Mouse (Mus musculus) neural tube, embryonic 15.5 days (tissue): ENCODE measurements around the gene Rab34. TPM values are rescaled to one million over a fixed set of nuclear protein-coding genes. Genes with fewer than 3 reads are reported as not detected.
A peak's percentile ranks its signal among the peaks of the same experiment; 100 is the strongest.

Experiments
- ATAC-seq: fragments of 200-750 bp; cut with Nextera tagmentation; 2 replicates; pipeline ENCODE4 v1.8.0; 2017; ENCODE audit warnings: mild to moderate bottlenecking, moderate TSS enrichment, moderate library complexity; ENCODE audit not compliant: low FRiP score
- H3K27ac ChIP-seq: fragments of 300-500 bp; sonication (generic); replicated peaks from 2 replicates; pipeline ENCODE4 v1.5.1; 2015; ENCODE audit warnings: mild to moderate bottlenecking, inconsistent platforms
- H3K27me3 ChIP-seq: fragments of 300-500 bp; sonication (generic); replicated peaks from 2 replicates; pipeline ENCODE4 v1.6.1; 2015; ENCODE audit warnings: inconsistent platforms
- H3K36me3 ChIP-seq: fragments of 300-500 bp; sonication (generic); 2 replicates; pipeline ENCODE4 v1.6.1; 2015; ENCODE audit warnings: inconsistent platforms
- H3K4me1 ChIP-seq: fragments of 300-500 bp; sonication (generic); 2 replicates; pipeline ENCODE4 v1.6.1; 2015; ENCODE audit warnings: inconsistent platforms
- H3K4me2 ChIP-seq: fragments of 300-500 bp; sonication (generic); 2 replicates; pipeline ENCODE4 v1.6.1; 2015; ENCODE audit warnings: inconsistent platforms, mild to moderate bottlenecking, moderate library complexity
- H3K4me3 ChIP-seq: fragments of 300-500 bp; sonication (generic); replicated peaks from 2 replicates; pipeline ENCODE4 v1.5.1; 2015; ENCODE audit warnings: mild to moderate bottlenecking, inconsistent platforms
- H3K9ac ChIP-seq: fragments of 300-500 bp; sonication (generic); replicated peaks from 2 replicates; pipeline ENCODE4 v1.6.1; 2015; ENCODE audit warnings: mild to moderate bottlenecking, inconsistent platforms
- H3K9me3 ChIP-seq: fragments of 300-500 bp; sonication (generic); replicated peaks from 2 replicates; pipeline ENCODE4 v1.6.1; 2016; ENCODE audit warnings: inconsistent platforms
- WGBS: fragments of 180-500 bp; shearing (Covaris S2); methylation state at CpG from one replicate; pipeline ENCODE4 v1.1.7; 2015; ENCODE audit warnings: mixed read lengths; 5-methylcytosine and 5-hydroxymethylcytosine counted together
- polyA plus RNA-seq: library from polyadenylated mRNA; unstranded; fragments of >200 nt; fragmentation: Nextera tagmentation; extraction: Ambion mirVana; gene quantifications from 2 replicates; pipeline ENCODE4 v1.2.1, GENCODE M21; 2015

The Rab34 gene
- 66.1 and 71.0 TPM in 2 replicates for polyA plus RNA-seq

DNA sequence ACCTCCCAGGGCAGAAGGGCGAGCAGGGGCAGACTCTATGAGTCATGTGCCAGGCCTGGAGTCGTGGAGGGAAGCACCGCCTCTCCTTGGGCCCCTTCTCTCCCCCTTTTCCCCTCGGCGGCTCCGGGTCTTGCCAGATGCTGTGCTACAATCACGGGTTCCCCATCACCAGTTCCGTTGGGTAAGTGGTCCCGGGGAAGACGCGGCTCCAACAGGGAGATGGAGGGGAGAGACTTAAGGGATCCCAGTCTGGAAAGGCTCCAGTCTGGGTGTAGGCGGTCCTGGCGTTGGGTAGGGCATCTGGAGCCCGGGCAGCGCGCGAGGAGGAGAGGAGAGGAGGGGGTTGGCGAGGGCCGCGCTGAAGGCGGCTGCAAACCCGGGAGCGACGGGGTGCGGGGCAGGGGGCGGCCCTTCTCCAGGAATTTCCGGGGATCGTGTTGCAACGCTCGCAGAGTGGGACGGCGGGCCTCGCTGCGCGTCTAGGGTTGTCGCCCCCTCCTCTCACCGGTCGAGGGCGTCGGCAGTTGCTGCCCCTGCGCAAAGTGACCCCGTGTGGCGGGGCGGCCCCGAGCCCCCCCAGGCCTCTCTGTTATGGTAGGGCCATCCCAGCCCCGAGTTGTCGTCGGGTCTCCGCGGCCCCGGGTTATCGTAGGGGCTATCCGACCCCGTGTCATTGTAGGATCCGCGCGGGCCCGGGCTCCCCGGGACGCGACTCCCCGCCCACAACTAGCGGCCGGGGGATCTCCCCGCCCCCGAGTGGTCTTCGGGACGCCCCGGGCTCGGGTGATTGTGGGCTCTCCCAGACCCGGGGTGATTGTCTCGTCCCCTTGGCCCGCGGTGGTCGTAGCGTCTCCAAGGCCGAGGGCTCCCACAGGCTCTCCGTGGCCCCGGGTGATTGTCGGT, at the start of gene Rab34:
Gene Rab34, plus strand, starts transcription at position 100 of the 903 bp plus-strand sequence.
- H3K27ac ChIP-seq: peak within 1 kb of the TSS; percentile 94
- WGBS: under 1% methylated on average over 78 of the region's 80 CpGs
- peak within 1 kb of the TSS; percentile 73 for H3K4me3 ChIP-seq
- peak within 1 kb of the TSS; percentile 67 for H3K4me2 ChIP-seq
- H3K36me3 ChIP-seq: peaks cover 30% of the 10 kb centered on the region
- peaks cover 34% of the 10 kb centered on the region for H3K4me1 ChIP-seq
- peak; percentile 72 for ATAC-seq
- peak within 1 kb of the TSS; percentile 83 for H3K9ac ChIP-seq
- no peaks in the 10 kb centered on the region for H3K27me3 ChIP-seq
- H3K9me3 ChIP-seq: no peaks in the 10 kb centered on the region

- Histone ChIP-seq H3K4me2 (no peak overlapping the region), H3K9ac (no peak overlapping the region), H3K4me3 (no peak overlapping the region), H3K9me3 (no peaks in the 10 kb centered on the region), H3K4me1 (peaks cover 7% of the 10 kb centered on the region; the same call in 1 of the 2 replicates), H3K27ac (no peak overlapping the region), H3K36me3 (peaks cover 22% of the 10 kb centered on the region), H3K27me3 (no peaks in the 10 kb centered on the region)
- ATAC-seq: no peak
- WGBS: 77% methylated on average over 5 of the region's 5 CpGs
Measured at GRCm38 (mm10) chr11:78140665-78141064, 47.6 kb upstream of the Rab34 start.

DNA sequence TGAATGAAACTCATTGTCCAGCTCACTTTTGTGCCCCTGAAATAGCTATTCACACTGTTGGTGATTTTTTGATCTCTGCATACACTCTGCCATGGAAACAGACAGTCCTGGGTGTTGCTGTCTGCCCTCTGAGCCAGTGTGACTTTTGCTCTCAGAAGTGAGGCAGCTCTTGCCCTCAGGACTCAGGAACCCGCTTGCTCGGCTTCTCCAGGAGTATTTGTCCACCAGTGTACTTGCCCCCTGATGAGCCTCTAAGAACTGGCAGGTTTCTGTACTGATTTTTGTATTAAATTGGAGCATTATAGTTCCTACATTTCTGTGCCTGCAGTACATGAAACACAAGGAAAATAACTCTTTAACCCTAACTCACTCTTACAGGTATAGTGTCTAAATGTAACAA, 44.7 kb upstream of the Rab34 start:
- no peaks in the 10 kb centered on the region for H3K27me3 ChIP-seq
- H3K4me2 ChIP-seq: no peak overlapping the region
- 87% methylated on average over 2 of the region's 2 CpGs for WGBS
- H3K9ac ChIP-seq: no peak overlapping the region
- peaks cover 4% of the 10 kb centered on the region; the same call in 1 of the 2 replicates for H3K4me1 ChIP-seq
- ATAC-seq: no peak
- no peak overlapping the region for H3K27ac ChIP-seq
- H3K36me3 ChIP-seq: peaks cover 42% of the 10 kb centered on the region
- H3K9me3 ChIP-seq: no peaks in the 10 kb centered on the region
- no peak overlapping the region for H3K4me3 ChIP-seq

- H3K27me3 ChIP-seq: no peaks in the 10 kb centered on the region
- no peak overlapping the region for H3K9ac ChIP-seq
- ATAC-seq: no peak
- H3K9me3 ChIP-seq: no peaks in the 10 kb centered on the region
- peaks cover 4% of the 10 kb centered on the region; the same call in 1 of the 2 replicates for H3K4me1 ChIP-seq
- no peak overlapping the region for H3K4me2 ChIP-seq
- H3K27ac ChIP-seq: no peak overlapping the region
- peaks cover 65% of the 10 kb centered on the region for H3K36me3 ChIP-seq
- no peak overlapping the region for H3K4me3 ChIP-seq
- WGBS: 82% methylated on average over 5 of the region's 5 CpGs
Measured at GRCm38 (mm10) chr11:78146168-78146567, 42.1 kb upstream of the Rab34 start.

DNA sequence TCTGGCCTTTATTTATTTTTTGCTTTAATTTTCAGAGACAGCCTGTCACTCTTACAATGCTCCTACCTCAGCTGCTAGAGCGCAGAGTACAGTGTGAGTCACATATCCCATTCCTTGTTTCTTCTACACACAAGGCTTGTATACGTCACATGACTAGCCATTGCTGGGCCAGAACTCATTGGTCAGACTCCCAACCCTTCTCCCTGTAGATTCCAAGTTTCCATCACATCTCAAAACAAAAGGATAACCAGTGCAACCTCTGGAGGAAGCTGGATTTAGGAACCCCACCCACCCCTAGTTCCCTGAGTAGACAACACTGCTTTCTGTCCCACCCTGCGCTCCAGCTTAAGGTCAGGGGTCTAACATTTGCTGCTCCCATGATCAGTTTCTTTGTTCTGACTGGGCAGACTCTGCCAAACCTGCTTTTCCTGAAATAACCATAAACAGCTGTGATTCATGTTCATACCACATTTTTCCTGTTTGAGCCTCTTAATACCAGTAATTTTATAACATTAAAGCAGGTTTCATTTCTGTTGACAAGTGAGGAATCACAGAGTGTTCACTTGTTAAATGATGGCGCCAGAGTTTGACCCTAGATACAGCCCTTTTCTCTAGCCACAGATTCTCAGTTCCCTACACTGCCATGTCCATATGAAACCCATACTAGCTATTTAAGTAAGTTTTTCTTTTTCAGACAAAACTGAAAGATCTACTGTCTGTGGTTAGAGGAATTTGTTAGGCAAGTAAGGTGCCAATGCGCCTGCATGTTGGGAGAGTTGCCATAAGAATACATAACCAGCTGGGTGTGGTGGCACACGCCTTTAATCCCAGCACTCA, 41.3 kb upstream of the Rab34 start:
- Histone ChIP-seq H3K9ac (no peak overlapping the region), H3K36me3 (peaks cover 66% of the 10 kb centered on the region), H3K27ac (no peak overlapping the region), H3K9me3 (no peaks in the 10 kb centered on the region), H3K4me2 (no peak overlapping the region), H3K4me3 (no peak overlapping the region), H3K27me3 (no peaks in the 10 kb centered on the region), H3K4me1 (peaks cover 6% of the 10 kb centered on the region; the same call in 1 of the 2 replicates)
- WGBS: 94% methylated on average over 6 of the region's 6 CpGs
- ATAC-seq: no peak

DNA sequence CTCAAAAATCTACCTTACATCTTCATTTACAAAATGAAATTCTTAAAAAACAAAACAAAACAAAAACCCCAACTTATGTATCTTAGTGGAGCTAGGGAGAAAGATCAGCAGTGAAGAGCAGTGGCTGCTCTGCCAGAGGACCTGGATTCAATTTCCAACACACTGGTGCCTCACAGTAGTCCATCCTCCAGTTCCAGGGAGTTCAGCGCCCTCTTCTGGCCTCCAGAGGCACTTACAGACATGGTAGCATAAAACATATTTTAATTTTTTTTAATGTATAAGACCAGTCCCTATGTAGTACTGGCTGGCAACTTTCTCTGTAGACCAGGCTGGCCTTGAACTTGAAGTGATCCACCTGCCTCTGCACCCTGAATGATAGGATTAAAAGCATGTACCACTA, 37.1 kb upstream of the Rab34 start:
- peaks cover 38% of the 10 kb centered on the region for H3K4me1 ChIP-seq
- 53% methylated on average over 1 of the region's 1 CpGs for WGBS
- H3K9me3 ChIP-seq: no peaks in the 10 kb centered on the region
- no peak overlapping the region for H3K4me2 ChIP-seq
- ATAC-seq: no peak
- no peaks in the 10 kb centered on the region for H3K27me3 ChIP-seq
- no peak overlapping the region for H3K4me3 ChIP-seq
- no peak overlapping the region for H3K9ac ChIP-seq
- H3K27ac ChIP-seq: no peak overlapping the region; the same call in 1 of the 2 replicates
- H3K36me3 ChIP-seq: peaks cover 69% of the 10 kb centered on the region

GRCm38 (mm10) chr11:78152299-78153231, 35.7 kb upstream of the Rab34 start:
- Histone ChIP-seq H3K27me3 (no peaks in the 10 kb centered on the region), H3K4me1 (peaks cover 41% of the 10 kb centered on the region), H3K27ac (peak overlapping the region; percentile 82), H3K4me3 (no peak overlapping the region), H3K4me2 (peak overlapping the region; percentile 9; the same call in 1 of the 2 replicates), H3K9ac (0 out of 2 replicates have a peak overlapping the region, but pooled peaks have one; percentile 8), H3K36me3 (peaks cover 69% of the 10 kb centered on the region), H3K9me3 (no peaks in the 10 kb centered on the region)
- ATAC-seq: peak; percentile 79
- 32% methylated on average over 9 of the region's 9 CpGs for WGBS

GRCm38 (mm10) chr11:78153778-78154177, 34.5 kb upstream of the Rab34 start:
- Histone ChIP-seq H3K27ac (peak overlapping the region; percentile 82), H3K36me3 (peaks cover 72% of the 10 kb centered on the region), H3K4me1 (peaks cover 51% of the 10 kb centered on the region), H3K27me3 (no peaks in the 10 kb centered on the region), H3K9ac (no peak overlapping the region), H3K9me3 (no peaks in the 10 kb centered on the region), H3K4me2 (no peak overlapping the region; the same call in 1 of the 2 replicates), H3K4me3 (no peak overlapping the region)
- peak; percentile 26; the same call in 1 of the 2 replicates for ATAC-seq
- 53% methylated on average over 13 of the region's 13 CpGs for WGBS

GRCm38 (mm10) chr11:78155674-78156073, 32.6 kb upstream of the Rab34 start:
- no peak for ATAC-seq
- no peaks in the 10 kb centered on the region for H3K27me3 ChIP-seq
- WGBS: 67% methylated on average over 5 of the region's 5 CpGs
- 0 out of 2 replicates have a peak overlapping the region, but pooled peaks have one; percentile 33 for H3K27ac ChIP-seq
- H3K4me1 ChIP-seq: peaks cover 70% of the 10 kb centered on the region
- no peak overlapping the region for H3K4me2 ChIP-seq
- no peak overlapping the region for H3K9ac ChIP-seq
- peaks cover 74% of the 10 kb centered on the region for H3K36me3 ChIP-seq
- H3K4me3 ChIP-seq: no peak overlapping the region
- H3K9me3 ChIP-seq: no peaks in the 10 kb centered on the region

DNA sequence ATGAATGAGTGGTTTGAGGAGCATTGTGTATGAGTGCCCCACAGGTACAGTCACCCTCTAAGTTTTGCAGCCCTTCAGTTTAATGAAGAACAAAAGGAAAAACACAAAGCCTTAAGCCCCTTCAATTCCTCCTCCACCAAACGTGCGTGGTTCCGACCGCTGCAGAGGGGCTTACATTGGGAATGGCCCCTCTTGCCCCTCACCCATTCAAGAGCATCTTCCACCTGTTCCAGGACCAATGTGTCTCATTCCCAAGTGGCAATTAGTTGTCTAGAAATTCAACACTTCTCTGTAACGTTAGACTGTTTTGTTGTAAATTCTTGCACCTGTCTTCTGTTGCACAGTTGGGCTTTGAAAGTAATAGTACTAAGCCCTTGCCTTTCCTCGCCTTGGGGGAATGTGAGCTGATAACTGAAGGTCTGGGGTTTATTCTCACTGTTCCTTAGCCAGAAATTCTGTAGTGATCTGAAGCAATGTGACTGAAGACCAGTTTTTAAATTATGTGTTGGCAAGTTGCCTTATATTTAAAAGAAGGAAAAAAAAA, 32.0 kb upstream of the Rab34 start:
- H3K4me2 ChIP-seq: no peak overlapping the region
- whole genome bisulfite sequencing: 77% methylated on average over 6 of the region's 6 CpGs
- H3K27me3 ChIP-seq: no peaks in the 10 kb centered on the region
- no peak overlapping the region for H3K27ac ChIP-seq
- H3K9ac ChIP-seq: no peak overlapping the region
- H3K4me3 ChIP-seq: no peak overlapping the region
- no peak for ATAC-seq
- H3K36me3 ChIP-seq: peaks cover 74% of the 10 kb centered on the region
- peaks cover 76% of the 10 kb centered on the region for H3K4me1 ChIP-seq
- no peaks in the 10 kb centered on the region for H3K9me3 ChIP-seq
